Mouse (Mus musculus) hindbrain, embryonic 13.5 days (tissue): ENCODE data around the gene Edem1. TPM values are rescaled to one million over a fixed set of nuclear protein-coding genes. Genes with fewer than 3 reads are reported as not detected.

Experiments used
- ATAC-seq: fragments of 200-750 bp; cut with Nextera tagmentation; 2 replicates; pipeline ENCODE4 v1.8.0; 2017; ENCODE audit warnings: moderate TSS enrichment; ENCODE audit not compliant: low FRiP score
- H3K27ac ChIP-seq: fragments of 300-500 bp; sonication (generic); 2 replicates; pipeline ENCODE4 v1.5.1; 2015; ENCODE audit warnings: inconsistent platforms, mild to moderate bottlenecking, moderate library complexity
- H3K27me3 ChIP-seq: fragments of 300-500 bp; sonication (generic); 2 replicates; pipeline ENCODE4 v1.6.1; 2015; ENCODE audit warnings: mild to moderate bottlenecking, inconsistent platforms
- H3K36me3 ChIP-seq: fragments of 300-500 bp; sonication (generic); 2 replicates; pipeline ENCODE4 v1.6.1; 2015; ENCODE audit warnings: mild to moderate bottlenecking, inconsistent platforms
- H3K4me1 ChIP-seq: fragments of 300-500 bp; sonication (generic); replicated peaks from 2 replicates; pipeline ENCODE4 v1.6.1; 2015; ENCODE audit warnings: inconsistent platforms
- H3K4me2 ChIP-seq: fragments of 300-500 bp; sonication (generic); 2 replicates; pipeline ENCODE4 v1.6.1; 2015; ENCODE audit warnings: inconsistent platforms, mild to moderate bottlenecking, moderate library complexity
- H3K4me3 ChIP-seq: fragments of 300-500 bp; sonication (generic); 2 replicates; pipeline ENCODE4 v1.5.1; 2015; ENCODE audit warnings: mild to moderate bottlenecking, inconsistent platforms
- H3K9ac ChIP-seq: fragments of 300-500 bp; sonication (generic); 2 replicates; pipeline ENCODE4 v1.6.1; 2015; ENCODE audit warnings: mild to moderate bottlenecking, inconsistent platforms
- H3K9me3 ChIP-seq: fragments of 300-500 bp; sonication (generic); 2 replicates; pipeline ENCODE4 v1.6.1; 2016; ENCODE audit warnings: inconsistent platforms
- WGBS: fragments of 180-500 bp; shearing (Covaris S2); methylation state at CpG from one replicate; pipeline ENCODE4 v1.1.7; 2015; 5-methylcytosine and 5-hydroxymethylcytosine counted together
- polyA plus RNA-seq: library from polyadenylated mRNA; unstranded; fragments of >200 nt; fragmentation: Nextera tagmentation; extraction: Ambion mirVana; gene quantifications from 2 replicates; pipeline ENCODE4 v1.2.1, GENCODE M21; 2015

Edem1 gene
- polyA plus RNA-seq, 1 experiment from 2014 or later = 6.0 TPM

- Histone ChIP-seq H3K4me2 (no peak overlapping the region), H3K4me1 (peaks cover 18% of the 10 kb centered on the region), H3K9me3 (no peaks in the 10 kb centered on the region), H3K36me3 (no peaks in the 10 kb centered on the region), H3K4me3 (no peak overlapping the region), H3K9ac (no peak overlapping the region), H3K27ac (no peak overlapping the region), H3K27me3 (no peaks in the 10 kb centered on the region)
- ATAC-seq = no peak
- WGBS = 73% methylated on average over 3 of the region's 3 CpGs
Observed at GRCm38 (mm10) chr6:108807446-108807845, 21.0 kb upstream of the Edem1 start.

DNA sequence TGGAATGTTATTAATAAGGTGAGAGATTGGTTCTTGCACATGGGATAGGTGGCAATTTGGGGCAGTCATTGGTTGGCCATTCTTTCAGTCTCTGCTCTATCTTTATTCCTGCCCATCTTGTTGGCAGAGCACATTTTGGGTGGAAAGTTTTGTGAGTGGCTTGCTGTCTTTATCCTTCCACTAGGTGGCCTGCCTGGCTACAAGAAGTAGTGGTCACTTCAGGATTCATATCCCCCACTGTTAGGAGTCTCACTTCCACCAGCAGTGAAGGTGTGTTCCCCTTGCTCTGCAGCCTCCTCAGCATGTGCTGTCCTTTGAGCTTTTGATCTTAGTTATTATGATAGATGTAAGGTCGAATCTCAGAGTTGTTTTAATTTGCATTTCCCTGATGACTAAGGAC lies 19.7 kb upstream of the Edem1 start:
- Histone ChIP-seq H3K9ac (no peak overlapping the region), H3K4me3 (no peak overlapping the region), H3K27me3 (no peaks in the 10 kb centered on the region), H3K4me2 (no peak overlapping the region), H3K9me3 (no peaks in the 10 kb centered on the region), H3K27ac (no peak overlapping the region), H3K4me1 (peaks cover 18% of the 10 kb centered on the region), H3K36me3 (no peaks in the 10 kb centered on the region)
- no peak for ATAC-seq
- WGBS = 94% methylated on average over 1 of the region's 1 CpGs

DNA sequence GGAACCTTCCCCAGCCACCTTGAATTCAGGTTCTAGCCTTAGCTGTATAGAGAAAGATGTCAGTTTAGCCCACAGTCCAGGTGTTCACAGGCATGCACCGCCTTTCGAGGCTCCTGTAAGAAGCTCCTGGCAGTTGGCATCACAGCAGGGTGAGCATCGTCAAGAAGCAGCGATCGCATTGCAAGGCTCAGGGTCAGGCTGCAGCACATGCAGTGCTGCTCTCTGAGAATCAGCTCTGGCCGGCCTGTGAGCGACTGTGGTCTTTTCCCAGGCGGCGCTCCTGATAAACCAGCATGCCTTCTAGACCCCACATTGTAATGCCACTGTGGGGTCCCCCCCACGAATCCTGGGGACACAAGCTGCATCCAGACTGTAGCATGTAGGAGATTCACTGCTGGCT lies 18.2 kb upstream of the Edem1 start:
- Histone ChIP-seq H3K27ac (no peak overlapping the region), H3K4me2 (no peak overlapping the region), H3K36me3 (peaks cover 6% of the 10 kb centered on the region), H3K4me1 (peaks cover 9% of the 10 kb centered on the region), H3K27me3 (no peaks in the 10 kb centered on the region), H3K4me3 (no peak overlapping the region), H3K9ac (no peak overlapping the region), H3K9me3 (no peaks in the 10 kb centered on the region)
- ATAC-seq = no peak
- 60% methylated on average over 10 of the region's 10 CpGs for WGBS

- H3K4me1 ChIP-seq = no peaks in the 10 kb centered on the region
- no peak overlapping the region for H3K4me3 ChIP-seq
- H3K9me3 ChIP-seq = no peaks in the 10 kb centered on the region
- H3K27ac ChIP-seq = no peak overlapping the region
- 90% methylated on average over 2 of the region's 2 CpGs for WGBS
- no peak for ATAC-seq
- peaks cover 16% of the 10 kb centered on the region for H3K36me3 ChIP-seq
- no peak overlapping the region for H3K4me2 ChIP-seq
- no peaks in the 10 kb centered on the region for H3K27me3 ChIP-seq
- no peak overlapping the region for H3K9ac ChIP-seq
Observed at GRCm38 (mm10) chr6:108812134-108812533, 16.3 kb upstream of the Edem1 start.

- H3K9me3 ChIP-seq = no peaks in the 10 kb centered on the region
- no peak overlapping the region for H3K9ac ChIP-seq
- H3K4me2 ChIP-seq = no peak overlapping the region
- H3K27ac ChIP-seq = no peak overlapping the region
- 77% methylated on average over 4 of the region's 4 CpGs for WGBS
- no peaks in the 10 kb centered on the region for H3K4me1 ChIP-seq
- peaks cover 53% of the 10 kb centered on the region for H3K36me3 ChIP-seq
- no peaks in the 10 kb centered on the region for H3K27me3 ChIP-seq
- no peak overlapping the region for H3K4me3 ChIP-seq
- no peak for ATAC-seq
Observed at GRCm38 (mm10) chr6:108817510-108817909, 10.9 kb upstream of the Edem1 start.

- Histone ChIP-seq H3K36me3 (peaks cover 37% of the 10 kb centered on the region), H3K27me3 (no peaks in the 10 kb centered on the region), H3K27ac (no peak overlapping the region), H3K4me1 (peaks cover 13% of the 10 kb centered on the region), H3K4me2 (no peak overlapping the region), H3K9ac (no peak overlapping the region), H3K4me3 (no peak overlapping the region), H3K9me3 (no peaks in the 10 kb centered on the region)
- WGBS = 79% methylated on average over 7 of the region's 7 CpGs
- no peak for ATAC-seq
Observed at GRCm38 (mm10) chr6:108824816-108825545, 3.5 kb upstream of the Edem1 start.

DNA sequence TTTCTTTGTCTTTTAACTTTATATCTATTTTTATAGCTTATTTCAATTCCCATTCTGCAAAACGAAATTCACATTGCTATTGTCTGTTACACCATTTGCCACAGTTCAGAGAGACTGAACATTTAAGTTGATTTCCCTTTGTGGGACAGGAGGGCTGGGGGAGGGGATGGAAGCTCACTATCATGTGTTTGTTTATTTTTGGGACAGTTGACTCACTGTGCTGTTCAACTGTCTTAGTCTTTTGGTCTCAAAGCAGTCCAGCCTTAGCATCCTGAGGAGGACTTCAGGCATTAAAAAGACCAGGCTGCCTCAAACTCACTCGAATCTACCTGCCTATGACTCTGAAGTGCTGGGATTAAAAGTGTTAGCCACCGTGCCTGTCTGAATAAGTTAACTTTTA lies 2.4 kb upstream of the Edem1 start:
- H3K27me3 ChIP-seq = no peaks in the 10 kb centered on the region
- H3K9me3 ChIP-seq = no peaks in the 10 kb centered on the region
- peaks cover 16% of the 10 kb centered on the region for H3K4me1 ChIP-seq
- no peak overlapping the region for H3K9ac ChIP-seq
- 90% methylated on average over 3 of the region's 3 CpGs for WGBS
- H3K4me3 ChIP-seq = no peak overlapping the region
- no peak overlapping the region for H3K4me2 ChIP-seq
- peaks cover 33% of the 10 kb centered on the region for H3K36me3 ChIP-seq
- H3K27ac ChIP-seq = no peak overlapping the region
- no peak for ATAC-seq

GRCm38 (mm10) chr6:108827336-108827920 lies 1.0 kb upstream of the Edem1 start:
- Histone ChIP-seq H3K27ac (no peak overlapping the region), H3K27me3 (no peaks in the 10 kb centered on the region), H3K4me3 (no peak overlapping the region), H3K9ac (no peak overlapping the region), H3K9me3 (no peaks in the 10 kb centered on the region), H3K4me2 (peak overlapping the region; percentile 92), H3K36me3 (peaks cover 20% of the 10 kb centered on the region), H3K4me1 (peaks cover 20% of the 10 kb centered on the region)
- no peak for ATAC-seq
- WGBS = 28% methylated on average over 5 of the region's 5 CpGs

- Histone ChIP-seq H3K4me3 (peak overlapping the region; percentile 92), H3K27me3 (no peaks in the 10 kb centered on the region), H3K36me3 (peaks cover 6% of the 10 kb centered on the region), H3K9me3 (no peaks in the 10 kb centered on the region), H3K27ac (peak overlapping the region; percentile 83), H3K4me2 (peak overlapping the region; percentile 92), H3K9ac (peak overlapping the region; percentile 96), H3K4me1 (peaks cover 20% of the 10 kb centered on the region)
- ATAC-seq = peak; percentile 70; the same call in 1 of the 2 replicates
- under 1% methylated on average over 37 of the region's 56 CpGs for WGBS
Observed at GRCm38 (mm10) chr6:108828872-108829271, 431 bp downstream of the Edem1 start.

GRCm38 (mm10) chr6:108829386-108830370 lies 1.2 kb downstream of the Edem1 start:
- no peaks in the 10 kb centered on the region for H3K27me3 ChIP-seq
- H3K4me1 ChIP-seq = peaks cover 20% of the 10 kb centered on the region
- peak overlapping the region; percentile 92 for H3K4me3 ChIP-seq
- peak overlapping the region; percentile 96 for H3K9ac ChIP-seq
- 24% methylated on average over 22 of the region's 22 CpGs for WGBS
- no peak overlapping the region for H3K27ac ChIP-seq
- no peak for ATAC-seq
- peak overlapping the region; percentile 92 for H3K4me2 ChIP-seq
- no peaks in the 10 kb centered on the region for H3K9me3 ChIP-seq
- peaks cover 3% of the 10 kb centered on the region; the same call in 1 of the 2 replicates for H3K36me3 ChIP-seq

- 100% methylated on average over 1 of the region's 1 CpGs for WGBS
- ATAC-seq = no peak
Observed at GRCm38 (mm10) chr6:108832170-108832569, 3.7 kb downstream of the Edem1 start.

DNA sequence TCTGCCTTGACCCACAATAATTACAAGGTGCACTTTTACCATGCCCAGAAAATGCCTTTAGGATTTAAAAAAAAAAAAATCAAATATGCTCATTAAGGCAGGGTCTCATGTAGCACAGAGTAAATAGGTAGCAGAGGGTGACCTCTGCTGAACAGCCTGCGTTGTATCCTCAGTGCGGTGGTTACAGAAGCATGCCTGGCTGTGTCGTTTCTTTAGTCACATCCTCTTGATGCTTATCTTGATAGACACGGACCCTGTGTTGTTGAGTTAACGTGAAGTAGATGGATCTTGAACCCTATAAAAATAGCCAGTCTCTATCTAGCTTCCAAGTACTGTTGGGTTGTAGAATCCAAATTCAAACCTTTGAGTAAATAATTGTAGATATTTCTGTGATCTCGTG lies 4.5 kb downstream of the Edem1 start:
- peaks cover 10% of the 10 kb centered on the region for H3K36me3 ChIP-seq
- H3K9me3 ChIP-seq = no peaks in the 10 kb centered on the region
- ATAC-seq = no peak
- no peak overlapping the region for H3K27ac ChIP-seq
- no peak overlapping the region for H3K4me2 ChIP-seq
- WGBS = 90% methylated on average over 6 of the region's 6 CpGs
- H3K9ac ChIP-seq = no peak overlapping the region
- H3K4me3 ChIP-seq = no peak overlapping the region
- peaks cover 19% of the 10 kb centered on the region for H3K4me1 ChIP-seq
- no peaks in the 10 kb centered on the region for H3K27me3 ChIP-seq

More at GRCm38 (mm10) chr6:108832170-108832569, 3.7 kb downstream of the Edem1 start:
- Histone ChIP-seq H3K9ac (no peak overlapping the region), H3K27ac (no peak overlapping the region), H3K4me1 (peaks cover 20% of the 10 kb centered on the region), H3K36me3 (peaks cover 5% of the 10 kb centered on the region), H3K27me3 (no peaks in the 10 kb centered on the region), H3K9me3 (no peaks in the 10 kb centered on the region), H3K4me3 (no peak overlapping the region), H3K4me2 (no peak overlapping the region)
